Mouse (Mus musculus) liver, postnatal 0 days (tissue): Measurements from ENCODE around the gene Scp2. TPM values are rescaled to one million over a fixed set of nuclear protein-coding genes. Genes with fewer than 3 reads are reported as not detected.

Experiments used
- ATAC-seq: fragments of 200-750 bp; cut with Nextera tagmentation; 2 replicates; pipeline ENCODE4 v1.8.0; 2017; ENCODE audit warnings: mild to moderate bottlenecking, moderate library complexity
- DNase-seq: peaks from one replicate; pipeline ENCODE4 v3.0.0-alpha.2; 2016
- H3K27ac ChIP-seq: fragments of 300-500 bp; sonication (generic); 2 replicates; pipeline ENCODE4 v1.5.1; 2014; ENCODE audit warnings: antibody characterized with exemption, moderate library complexity, mild to moderate bottlenecking, low read depth
- H3K27me3 ChIP-seq: fragments of 300-500 bp; sonication (generic); 2 replicates; pipeline ENCODE4 v1.6.1; 2014; ENCODE audit warnings: low read length, control low read depth, mixed read lengths; ENCODE audit not compliant: insufficient read depth
- H3K36me3 ChIP-seq: fragments of 300-500 bp; sonication (generic); replicated peaks from 2 replicates; pipeline ENCODE4 v1.6.1; 2014; ENCODE audit warnings: mild to moderate bottlenecking, control low read depth, low read length, moderate library complexity, mixed read lengths; ENCODE audit not compliant: insufficient read depth
- H3K4me1 ChIP-seq: fragments of 300-500 bp; sonication (generic); 2 replicates; pipeline ENCODE4 v1.6.1; 2014; ENCODE audit warnings: antibody characterized with exemption, mild to moderate bottlenecking, control low read depth; ENCODE audit not compliant: insufficient read depth
- H3K4me2 ChIP-seq: fragments of 300-500 bp; sonication (generic); 2 replicates; pipeline ENCODE4 v1.6.1; 2014; ENCODE audit warnings: low read depth, mild to moderate bottlenecking, low read length, moderate library complexity, mixed read lengths
- H3K4me3 ChIP-seq: fragments of 300-500 bp; sonication (generic); 2 replicates; pipeline ENCODE4 v1.5.1; 2014; ENCODE audit warnings: low read depth, low read length
- H3K9ac ChIP-seq: fragments of 300-500 bp; sonication (generic); replicated peaks from 2 replicates; pipeline ENCODE4 v1.6.1; 2014; ENCODE audit warnings: mild to moderate bottlenecking, moderate library complexity
- H3K9me3 ChIP-seq: fragments of 300-500 bp; sonication (generic); 2 replicates; pipeline ENCODE4 v1.6.1; 2016; ENCODE audit warnings: mild to moderate bottlenecking, control low read depth, low read length, mixed read lengths
- CTCF ChIP-seq: sonication (generic); IDR thresholded peaks from 2 replicates; pipeline ENCODE4 v1.5.1; 2016; ENCODE audit warnings: antibody characterized with exemption, low read depth
- EP300 ChIP-seq: IDR thresholded peaks from 2 replicates; pipeline ENCODE4 v1.6.1; 2016; ENCODE audit warnings: antibody characterized with exemption, low read depth, mild to moderate bottlenecking
- WGBS: fragments of 180-500 bp; shearing (Covaris S2); extraction: QIAGEN DNeasy Blood & Tissue Kit; methylation state at CpG from one replicate; pipeline ENCODE4 v1.1.7; 2014; ENCODE audit not compliant: insufficient replicate concordance; 5-methylcytosine and 5-hydroxymethylcytosine counted together
- polyA plus RNA-seq: library from polyadenylated mRNA; unstranded; fragments of >200 nt; fragmentation: Nextera tagmentation; extraction: Ambion mirVana; gene quantifications from 2 replicates; pipeline ENCODE4 v1.2.1, GENCODE M21; 2015

Gene Scp2
- polyA plus RNA-seq, 1 experiment from 2014 or later: 1,508 TPM

DNA sequence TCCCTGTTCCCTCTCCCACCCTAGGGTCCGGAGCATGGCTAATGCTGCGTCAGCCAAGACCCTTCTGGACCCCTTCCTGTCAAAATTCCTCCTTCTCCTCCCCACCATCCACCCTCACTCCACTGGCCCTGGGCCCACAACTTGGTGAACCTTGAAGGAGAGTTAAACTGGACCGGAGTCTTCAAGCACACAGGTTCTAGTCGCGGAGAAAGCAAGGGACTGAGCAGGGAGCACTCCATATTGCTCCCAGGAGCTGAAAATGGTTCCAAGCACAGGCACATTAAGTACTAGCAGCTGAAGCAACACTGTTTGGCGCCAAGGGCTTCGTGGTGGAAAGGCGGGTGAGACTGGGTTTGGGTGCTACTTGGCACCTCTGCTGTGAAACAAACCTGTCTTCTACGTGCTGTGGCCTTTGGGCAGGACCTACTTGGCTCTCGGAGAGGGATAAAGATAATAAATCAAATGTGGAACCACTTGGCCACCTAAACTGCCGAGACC is 112.4 kb downstream of the Scp2 start:
- 46% methylated on average over 11 of the region's 11 CpGs for WGBS
- ATAC-seq (no peak), DNase-seq (no peak)
- Histone ChIP-seq H3K27me3 (peaks cover 41% of the 10 kb centered on the region), H3K4me1 (peaks cover 3% of the 10 kb centered on the region; the same call in 1 of the 2 replicates), H3K36me3 (no peaks in the 10 kb centered on the region), H3K4me3 (peak overlapping the region; percentile 48), H3K9ac (no peak overlapping the region), H3K4me2 (peak overlapping the region; percentile 81), H3K9me3 (no peaks in the 10 kb centered on the region), H3K27ac (no peak overlapping the region)
- TF ChIP-seq EP300 (no peak), CTCF (no peak)

DNA sequence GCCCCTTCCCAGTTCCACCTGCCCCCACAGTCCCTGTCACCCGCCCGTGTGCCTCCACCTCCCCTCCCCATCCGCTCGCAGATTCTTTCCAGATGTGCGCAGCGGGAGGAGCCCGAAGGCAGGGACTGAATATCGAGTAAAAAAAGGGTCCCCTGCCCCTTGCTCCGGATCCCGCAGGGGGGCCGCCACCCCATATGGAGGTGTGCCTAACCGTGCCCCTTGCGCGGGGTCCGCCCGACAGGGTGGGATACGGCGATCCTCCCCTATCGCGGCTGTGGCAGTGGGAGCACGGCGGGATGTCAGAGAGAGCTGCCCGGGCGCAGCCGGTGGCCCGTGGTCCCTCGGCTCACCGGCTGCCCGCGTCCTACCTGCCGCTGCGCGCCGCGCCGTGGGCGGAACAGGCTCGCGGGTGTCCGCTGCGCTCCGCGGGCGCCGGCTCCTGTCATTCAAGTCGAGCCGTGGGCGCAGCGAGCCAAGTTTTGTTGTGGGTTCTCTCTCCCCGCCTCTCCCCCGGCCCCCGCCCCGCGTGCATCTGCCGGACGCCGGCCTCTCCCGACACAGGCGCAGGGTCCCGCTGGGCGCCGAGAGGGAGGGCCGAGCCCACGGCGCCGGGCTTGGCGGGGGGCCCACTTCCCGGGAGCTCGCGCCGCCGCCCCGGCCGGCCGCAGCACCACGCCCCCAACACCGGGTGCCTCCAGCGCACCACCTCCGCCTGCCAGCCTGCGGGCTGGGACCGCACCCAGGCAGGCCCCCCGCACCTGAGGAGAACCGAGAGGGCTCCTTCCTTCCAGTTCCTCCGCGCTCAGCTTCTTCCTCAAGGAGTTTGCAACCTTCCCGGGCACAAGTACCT is 113.1 kb downstream of the Scp2 start:
- H3K9ac ChIP-seq: no peak overlapping the region

DNA sequence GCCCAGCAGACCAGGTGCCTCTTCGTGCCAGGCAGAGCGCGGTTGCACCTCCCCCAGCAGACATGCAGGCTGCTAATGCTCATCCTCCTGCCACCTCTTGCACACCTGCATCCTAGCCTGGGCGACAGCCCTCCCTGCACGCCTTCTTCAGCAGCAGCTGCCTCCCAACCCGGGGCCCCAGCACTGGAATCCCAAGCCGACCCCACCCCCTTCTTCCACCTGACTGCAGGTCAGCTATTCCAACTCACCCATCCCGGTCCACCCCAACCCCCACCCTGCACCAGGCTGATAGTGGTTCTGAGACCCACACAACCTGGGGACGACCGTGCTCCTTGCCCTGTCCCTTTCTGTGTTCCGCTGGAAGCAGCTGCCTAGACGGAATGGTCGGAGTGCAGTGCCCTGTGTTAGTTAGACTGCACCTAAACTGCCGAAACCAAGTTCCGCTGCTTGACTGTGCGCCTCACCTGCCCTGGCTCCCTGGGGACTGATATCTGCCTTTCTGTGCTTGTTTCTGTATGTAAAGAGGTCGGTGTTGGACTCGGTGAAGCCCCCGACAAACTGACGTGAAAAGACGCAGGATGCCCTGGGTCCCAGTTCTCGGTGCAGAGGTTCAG is 113.8 kb downstream of the Scp2 start:
- ATAC-seq (no peak), DNase-seq (no peak)
- TF ChIP-seq CTCF (no peak), EP300 (no peak)
- H3K36me3 ChIP-seq: no peaks in the 10 kb centered on the region
- no peak overlapping the region for H3K27ac ChIP-seq
- no peak overlapping the region for H3K9ac ChIP-seq
- H3K27me3 ChIP-seq: peaks cover 41% of the 10 kb centered on the region
- H3K4me2 ChIP-seq: peak overlapping the region; percentile 81
- peaks cover 3% of the 10 kb centered on the region; the same call in 1 of the 2 replicates for H3K4me1 ChIP-seq
- H3K4me3 ChIP-seq: peak overlapping the region; percentile 48
- H3K9me3 ChIP-seq: no peaks in the 10 kb centered on the region
- 8% methylated on average over 22 of the region's 22 CpGs for WGBS

More for the DNA sequence above, 113.1 kb downstream of the Scp2 start:
- no peak overlapping the region for H3K27ac ChIP-seq
- TF ChIP-seq EP300 (no peak), CTCF (no peak)
- H3K27me3 ChIP-seq: peaks cover 41% of the 10 kb centered on the region
- H3K4me2 ChIP-seq: peak overlapping the region; percentile 81
- peak overlapping the region; percentile 48 for H3K4me3 ChIP-seq
- peak; percentile 39 for DNase-seq
- no peaks in the 10 kb centered on the region for H3K9me3 ChIP-seq
- 2% methylated on average over 61 of the region's 86 CpGs for WGBS
- ATAC-seq: no peak; the same call in 1 of the 2 replicates
- H3K4me1 ChIP-seq: peaks cover 3% of the 10 kb centered on the region; the same call in 1 of the 2 replicates
- H3K36me3 ChIP-seq: no peaks in the 10 kb centered on the region

DNA sequence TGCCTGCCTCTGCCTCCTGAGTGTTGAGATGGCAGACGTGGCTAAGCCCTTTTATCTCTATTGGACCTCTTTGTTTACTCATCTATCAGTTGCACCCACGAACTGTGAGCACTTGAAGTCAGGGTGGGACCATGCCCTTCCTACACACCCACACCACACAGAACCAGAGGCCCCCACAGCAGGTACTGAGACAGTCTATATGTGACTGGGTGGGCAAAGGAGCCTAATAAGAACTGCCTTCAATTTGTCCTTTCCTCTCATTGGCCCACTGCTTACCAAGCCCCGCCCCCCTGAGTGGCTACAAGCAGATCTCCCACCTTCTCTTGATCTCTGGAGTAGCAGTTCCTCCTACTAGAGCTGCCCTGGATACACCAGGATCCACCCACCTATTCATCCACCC is 118.6 kb downstream of the Scp2 start:
- DNase-seq (no peak), ATAC-seq (no peak)
- Histone ChIP-seq H3K27ac (no peak overlapping the region), H3K4me1 (0 out of 2 replicates have a peak, but pooled peaks cover 3% of the 10 kb centered on the region), H3K9me3 (no peaks in the 10 kb centered on the region), H3K36me3 (no peaks in the 10 kb centered on the region), H3K27me3 (peaks cover 19% of the 10 kb centered on the region), H3K4me3 (no peak overlapping the region), H3K4me2 (no peak overlapping the region), H3K9ac (no peak overlapping the region)
- TF ChIP-seq EP300: no peak
- TF ChIP-seq CTCF: no peak
- 23% methylated on average over 3 of the region's 3 CpGs for WGBS

DNA sequence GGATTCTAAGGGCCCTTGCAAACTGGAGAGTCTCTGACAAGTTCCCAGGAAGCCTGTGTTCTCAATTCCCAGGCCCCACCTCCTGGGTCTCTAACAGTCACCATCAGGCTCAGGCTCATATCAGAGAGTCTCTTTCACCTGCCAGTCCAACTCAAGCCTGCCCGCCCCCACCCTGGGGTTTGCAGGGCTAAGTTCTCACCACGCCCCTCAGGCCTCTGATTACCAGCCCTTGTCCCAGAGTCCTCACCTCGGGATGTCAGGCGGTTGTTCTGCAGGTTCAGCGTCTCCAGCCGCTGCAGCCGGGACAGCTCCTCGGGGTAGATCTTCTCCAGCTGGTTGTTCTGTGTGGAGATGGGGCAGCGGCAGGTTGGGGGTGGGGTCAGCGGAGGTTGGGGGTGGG is 119.5 kb downstream of the Scp2 start:
- Histone ChIP-seq H3K9me3 (no peaks in the 10 kb centered on the region), H3K9ac (0 out of 2 replicates have a peak overlapping the region, but pooled peaks have one; percentile 11)
- ATAC-seq: peak; percentile 64; the same call in 1 of the 2 replicates

DNA sequence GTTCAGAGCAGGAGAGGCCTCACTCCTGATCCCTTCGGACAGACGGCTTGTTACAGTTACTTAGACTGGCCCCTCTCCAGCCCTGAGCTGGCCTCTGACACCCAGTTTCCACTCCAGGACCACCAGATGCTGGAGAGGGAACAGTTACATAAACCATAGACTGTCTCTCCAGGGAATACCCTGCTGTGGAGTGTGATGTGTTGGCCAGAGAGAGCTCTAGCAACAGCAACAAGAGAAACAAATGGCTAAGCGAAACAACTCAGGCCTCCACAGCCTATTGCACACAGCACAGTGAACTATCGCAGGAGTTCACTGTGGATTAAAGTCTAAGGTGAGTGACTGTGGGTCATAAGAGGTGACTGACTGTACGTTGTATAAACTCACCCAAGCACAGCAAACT is 120.2 kb downstream of the Scp2 start:
- Histone ChIP-seq H3K27me3 (peaks cover 5% of the 10 kb centered on the region; the same call in 1 of the 2 replicates), H3K9ac (no peak overlapping the region), H3K4me1 (no peaks in the 10 kb centered on the region), H3K36me3 (no peaks in the 10 kb centered on the region), H3K4me3 (no peak overlapping the region), H3K27ac (no peak overlapping the region), H3K9me3 (no peaks in the 10 kb centered on the region), H3K4me2 (no peak overlapping the region)
- 65% methylated on average over 5 of the region's 5 CpGs for WGBS
- no peak for DNase-seq
- ATAC-seq: peak; percentile 83
- TF ChIP-seq EP300 (no peak), CTCF (no peak)

More for the DNA sequence above, 119.5 kb downstream of the Scp2 start:
- Histone ChIP-seq H3K27me3 (peaks cover 10% of the 10 kb centered on the region), H3K36me3 (no peaks in the 10 kb centered on the region), H3K27ac (no peak overlapping the region), H3K4me2 (peak overlapping the region; percentile 10; the same call in 1 of the 2 replicates), H3K4me3 (no peak overlapping the region), H3K4me1 (no peaks in the 10 kb centered on the region)
- peak; percentile 34 for DNase-seq
- WGBS: 16% methylated on average over 10 of the region's 10 CpGs
- TF ChIP-seq CTCF (no peak), EP300 (no peak)
